ENCODE assay signal across 10 mouse cellular contexts in the genomic region with DNA sequence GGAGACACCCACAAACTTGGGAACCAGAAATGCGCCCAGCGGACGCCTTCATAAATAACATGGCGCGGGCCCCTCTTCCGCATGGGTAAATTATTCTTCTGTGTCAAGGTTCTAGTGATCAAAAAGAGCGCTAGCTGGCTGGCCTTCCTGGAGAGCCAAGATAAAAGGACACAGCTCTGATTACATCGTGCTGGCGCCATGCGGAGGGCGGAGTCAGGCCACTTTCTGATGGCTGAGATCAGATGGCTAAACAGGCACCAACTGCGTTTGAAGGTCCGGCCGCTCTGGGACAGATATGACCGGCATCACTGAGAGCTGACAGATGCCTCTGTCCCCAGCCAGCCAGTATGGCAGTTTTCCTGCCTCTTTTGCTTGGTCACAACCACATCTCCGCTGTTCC.
DNase-seq lines count a peak whose midpoint lies in the region; ATAC-seq and TF ChIP-seq lines count a peak whose summit lies in the region.
"Had no signal": no experiment of that assay in that cellular context is flagged by ENCODE, and none has a peak within 500 bp of the region (broad histone marks: within the 10 kb centered on the region; RNA-seq: fewer than 3 reads in every experiment).

No protein-coding gene starts in this region.

- no peaks in the 10 kb centered on the region for H3K36me3 ChIP-seq in kidney, postnatal 0 days (ENCODE audit: insufficient read depth, low read length)
- peaks cover 8% of the 10 kb centered on the region for H3K36me3 ChIP-seq in embryonic facial prominence, embryonic 10.5 days (replicated peaks)
- H3K36me3 ChIP-seq in liver, embryonic 13.5 days: no peaks in the 10 kb centered on the region

- 0 out of 2 replicates have a peak, but pooled peaks have one; percentile 41 for ATAC-seq in kidney, postnatal 0 days (replicated peaks; ENCODE audit: low FRiP score, low read depth)
- ATAC-seq in liver, embryonic 13.5 days (ENCODE audit: low read depth): no peak
- ATAC-seq in megakaryocyte progenitor cell, adult 5-6 weeks (replicated peaks; ENCODE audit: poor library complexity): no peak

- WGBS in kidney, postnatal 0 days: 15% methylated on average over 16 of the region's 16 CpGs
- WGBS in embryonic facial prominence, embryonic 10.5 days: 51% methylated on average over 16 of the region's 16 CpGs
- 34% methylated on average over 16 of the region's 16 CpGs for WGBS in liver, embryonic 13.5 days (ENCODE audit: insufficient replicate concordance)

- H3K9ac ChIP-seq in kidney, postnatal 0 days (ENCODE audit: low read depth, low read length): no peak overlapping the region
- H3K9ac ChIP-seq in liver, embryonic 13.5 days: no peak overlapping the region
- H3K9ac ChIP-seq: liver, embryonic 14.5 days had no signal

- peak; percentile 71 for DNase-seq in kidney, postnatal 0 days (ENCODE audit: low spot score)
- DNase-seq in kidney, adult 11 months: no peak
- peak; percentile 82 for DNase-seq in adrenal gland, adult 8-10 months
- peak; percentile 69 for DNase-seq in embryonic facial prominence, embryonic 10.5 days (ENCODE audit: low spot score)
- DNase-seq in liver, embryonic 13.5 days: no peak
- no peak for DNase-seq in thymus, postnatal 0 days (ENCODE audit: low spot score)
- no peak for DNase-seq in layer of hippocampus, adult 18-20 months (ENCODE audit: low spot score in 2 of 2)
- DNase-seq: cerebellum, adult 18-20 months had no signal

- H3K4me3 ChIP-seq in kidney, postnatal 0 days (replicated peaks; ENCODE audit: low read depth, low read length): no peak overlapping the region
- no peak overlapping the region for H3K4me3 ChIP-seq in embryonic facial prominence, embryonic 10.5 days
- no peak overlapping the region for H3K4me3 ChIP-seq in liver, embryonic 13.5 days (replicated peaks)

- no peaks in the 10 kb centered on the region for H3K27me3 ChIP-seq in kidney, postnatal 0 days (ENCODE audit: insufficient read depth, low read length)
- H3K27me3 ChIP-seq in embryonic facial prominence, embryonic 10.5 days (replicated peaks; ENCODE audit: low read depth, poor library complexity, severe bottlenecking): no peaks in the 10 kb centered on the region
- 0 out of 2 replicates have a peak, but pooled peaks cover 4% of the 10 kb centered on the region for H3K27me3 ChIP-seq in liver, embryonic 13.5 days

- no peaks in the 10 kb centered on the region for H3K9me3 ChIP-seq in kidney, postnatal 0 days (replicated peaks; ENCODE audit: low read length)
- 0 out of 2 replicates have a peak, but pooled peaks cover 5% of the 10 kb centered on the region for H3K9me3 ChIP-seq in embryonic facial prominence, embryonic 10.5 days
- H3K9me3 ChIP-seq in liver, embryonic 13.5 days (replicated peaks): no peaks in the 10 kb centered on the region

- no peak for TF ChIP-seq CTCF in kidney, postnatal 0 days (IDR thresholded peaks at IDR 0.05; ENCODE audit: low read depth)

- peaks cover 19% of the 10 kb centered on the region; the same call in 1 of the 2 replicates for H3K4me1 ChIP-seq in kidney, postnatal 0 days (replicated peaks; ENCODE audit: insufficient read depth, low read length)
- H3K4me1 ChIP-seq in embryonic facial prominence, embryonic 10.5 days: peaks cover 36% of the 10 kb centered on the region
- H3K4me1 ChIP-seq in liver, embryonic 13.5 days (replicated peaks): peaks cover 8% of the 10 kb centered on the region; the same call in 1 of the 2 replicates

- no peak overlapping the region for H3K27ac ChIP-seq in kidney, postnatal 0 days
- peak overlapping the region; percentile 61 for H3K27ac ChIP-seq in embryonic facial prominence, embryonic 10.5 days (replicated peaks)
- no peak overlapping the region for H3K27ac ChIP-seq in liver, embryonic 13.5 days
- H3K27ac ChIP-seq: liver, embryonic 14.5 days had no signal

- no peak overlapping the region for H3K4me2 ChIP-seq in kidney, postnatal 0 days (ENCODE audit: low read length)
- 0 out of 2 replicates have a peak overlapping the region, but pooled peaks have one; percentile 19 for H3K4me2 ChIP-seq in liver, embryonic 13.5 days

Comparison
In these comparisons a context has a peak if more than half of its experiments do, and no peak if none do; other contexts are left out.
1. DNase-seq: peak in kidney, postnatal 0 days (single experiment), adrenal gland, adult 8-10 months (single experiment) and embryonic facial prominence, embryonic 10.5 days (single experiment); none in kidney, adult 11 months (single experiment), liver, embryonic 13.5 days (single experiment), thymus, postnatal 0 days (single experiment) and layer of hippocampus, adult 18-20 months (0 of 2).